Mouse (Mus musculus): ENCODE measurements around the gene Olfr1303. TPM values are rescaled to one million over a fixed set of nuclear protein-coding genes. Genes with fewer than 3 reads are reported as not detected.

The Olfr1303 gene
- total RNA-seq (2023), result not detected in 2 replicates

GRCm38 (mm10) chr2:111820240-111820639, at the start of gene Olfr1303:
Gene Olfr1303 (minus strand): TSS chr2:111820340.

GRCm38 (mm10) chr2:111777129-111777528, 43.0 kb downstream of the Olfr1303 start, which contains the start of gene Olfr1302:
Gene Olfr1302 (plus strand): TSS chr2:111777429.

Other genes with a start within 250 kb of the Olfr1303 start
- not detected in 2 replicates for gene Olfr1297, start 193.8 kb downstream of the Olfr1303 start, total RNA-seq (2023)
- gene Olfr1298, start 171.1 kb downstream of the Olfr1303 start, total RNA-seq (2023), result not detected in 2 replicates
- gene Olfr1299, start 158.9 kb downstream of the Olfr1303 start, total RNA-seq (2023), result not detected in 2 replicates
- gene Olfr1301, start 69.3 kb downstream of the Olfr1303 start, total RNA-seq (2023), result not detected in 2 replicates
- gene Olfr1302, start 42.9 kb downstream of the Olfr1303 start, total RNA-seq (2023), result not detected in 2 replicates
- gene Olfr1305, start 56.8 kb upstream of the Olfr1303 start, total RNA-seq (2023), result not detected in 2 replicates
- not detected in 2 replicates for gene Olfr1306, start 95.9 kb upstream of the Olfr1303 start, total RNA-seq (2023)
- gene Olfr1307, start 129.1 kb upstream of the Olfr1303 start, total RNA-seq (2023), result 0.06 and 0.09 TPM in 2 replicates
- gene Olfr1308, start 144.6 kb upstream of the Olfr1303 start, total RNA-seq (2023), result not detected in 2 replicates
- gene Olfr1309, start 169.9 kb upstream of the Olfr1303 start, total RNA-seq (2023), result not detected in 2 replicates
- gene Olfr1310, start 192.4 kb upstream of the Olfr1303 start, total RNA-seq (2023), result not detected in 2 replicates
- gene Olfr1311, start 204.1 kb upstream of the Olfr1303 start, total RNA-seq (2023), result not detected in 2 replicates
- gene Olfr1312, start 229.9 kb upstream of the Olfr1303 start, total RNA-seq (2023), result not detected in 2 replicates

All from neutrophil, adult 65 days (primary cell).